Comparison of ENCODE assay signal across 8 mouse cellular contexts in the genomic region with DNA sequence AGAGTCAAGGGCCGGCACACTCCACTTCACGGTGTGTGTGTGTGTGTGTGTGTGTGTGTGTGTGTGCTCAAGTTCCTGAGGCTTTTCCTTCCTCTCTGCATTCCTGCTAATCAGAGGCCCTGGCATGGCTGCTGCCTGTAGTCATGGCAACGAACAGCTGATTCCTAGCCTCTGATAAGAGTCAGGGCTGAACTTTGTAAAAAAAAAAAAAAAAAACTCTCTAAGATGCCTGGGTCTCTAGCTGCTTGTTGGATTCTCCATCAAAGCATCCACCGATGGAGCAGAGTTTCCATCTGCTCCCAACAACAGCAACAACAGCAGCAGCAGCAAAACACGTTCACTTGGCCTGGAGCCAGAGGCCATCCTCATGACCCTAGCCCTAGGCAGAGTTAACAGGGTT.
DNase-seq lines count a peak whose midpoint lies in the region; ATAC-seq lines count a peak whose summit lies in the region.
"Had no signal": no experiment of that assay in that cellular context is flagged by ENCODE, and none has a peak within 500 bp of the region (broad histone marks: within the 10 kb centered on the region; RNA-seq: fewer than 3 reads in every experiment).

No protein-coding gene starts in this region.

- H3K27ac ChIP-seq in forebrain, embryonic 15.5 days (replicated peaks): no peak overlapping the region
- H3K27ac ChIP-seq: limb, embryonic 15.5 days had no signal

- H3K4me3 ChIP-seq in forebrain, embryonic 15.5 days: no peak overlapping the region
- H3K4me3 ChIP-seq: limb, embryonic 15.5 days had no signal

- WGBS in forebrain, embryonic 15.5 days: 10% methylated on average over 5 of the region's 5 CpGs

- H3K36me3 ChIP-seq in forebrain, embryonic 15.5 days: no peaks in the 10 kb centered on the region
- H3K36me3 ChIP-seq: limb, embryonic 15.5 days had no signal

- H3K4me2 ChIP-seq in forebrain, embryonic 15.5 days (replicated peaks): no peak overlapping the region
- H3K4me2 ChIP-seq: limb, embryonic 15.5 days had no signal

- peak; percentile 45 for DNase-seq in brain, embryonic 18.5 days (ENCODE audit: low read depth, low spot score)
- DNase-seq in kidney, adult 11 months: peak; percentile 60
- DNase-seq in lung, postnatal 14 days: peak; percentile 47
- DNase-seq in yolk sac, embryonic 10.5 days (ENCODE audit: low spot score): peak; percentile 59
- no peak for DNase-seq in left cerebral cortex, adult 11 months (ENCODE audit: low spot score)

- H3K27me3 ChIP-seq in forebrain, embryonic 15.5 days: no peaks in the 10 kb centered on the region
- H3K27me3 ChIP-seq: limb, embryonic 15.5 days had no signal

- ATAC-seq in forebrain, embryonic 15.5 days (replicated peaks): peak; percentile 74
- ATAC-seq in megakaryocyte-erythroid progenitor cell, adult 5-6 weeks (replicated peaks; ENCODE audit: low FRiP score, low TSS enrichment, poor library complexity, severe bottlenecking): no peak

- no peaks in the 10 kb centered on the region for H3K9me3 ChIP-seq in forebrain, embryonic 15.5 days
- H3K9me3 ChIP-seq: limb, embryonic 15.5 days had no signal

- peaks cover 27% of the 10 kb centered on the region for H3K4me1 ChIP-seq in forebrain, embryonic 15.5 days
- H3K4me1 ChIP-seq: limb, embryonic 15.5 days had no signal

- H3K9ac ChIP-seq in forebrain, embryonic 15.5 days (replicated peaks): no peak overlapping the region
- H3K9ac ChIP-seq: limb, embryonic 15.5 days had no signal
